Mouse (Mus musculus): ENCODE results near the gene Tbata. TPM values are rescaled to one million over a fixed set of nuclear protein-coding genes. Genes with fewer than 3 reads are reported as not detected.

The Tbata gene
- 10 to 100 TPM in 1 of 2 experiments, 1 to 10 TPM in 1; 8.2 to 12.3 TPM for total RNA-seq (2021)
- long read RNA-seq, partial matches to known transcripts: 1 of 20 reads
- long read RNA-seq, other reads (novel, unspliced or antisense): 19 of 20 reads

- DNase-seq (ENCODE audit: low spot score in 2 of 2): no peak
Measured at GRCm38 (mm10) chr10:61171654-61172053, at the start of gene Tbata. Tbata (plus strand) TSS chr10:61171954.

- DNase-seq (ENCODE audit: low spot score in 2 of 2): no peak
Measured at GRCm38 (mm10) chr10:61123276-61123913, 48.4 kb upstream of the Tbata start.

- DNase-seq (ENCODE audit: low spot score in 2 of 2): no peak
Measured at GRCm38 (mm10) chr10:61124462-61124861, 47.3 kb upstream of the Tbata start.

GRCm38 (mm10) chr10:61128701-61129365 lies 42.9 kb upstream of the Tbata start:
- DNase-seq (ENCODE audit: low spot score in 2 of 2): no peak

- DNase-seq (ENCODE audit: low spot score in 2 of 2): no peak
Measured at GRCm38 (mm10) chr10:61130959-61131358, 40.8 kb upstream of the Tbata start.

- DNase-seq (ENCODE audit: low spot score in 2 of 2): no peak
Measured at GRCm38 (mm10) chr10:61134041-61134440, 37.7 kb upstream of the Tbata start.

GRCm38 (mm10) chr10:61135226-61135839 lies 36.4 kb upstream of the Tbata start:
- DNase-seq (ENCODE audit: low spot score in 2 of 2): no peak

- DNase-seq (ENCODE audit: low spot score in 2 of 2): no peak
Measured at GRCm38 (mm10) chr10:61137567-61137966, 34.2 kb upstream of the Tbata start.

GRCm38 (mm10) chr10:61143343-61143742 lies 28.4 kb upstream of the Tbata start:
- no peak for DNase-seq (ENCODE audit: low spot score in 2 of 2)

- no peak for DNase-seq (ENCODE audit: low spot score in 2 of 2)
Measured at GRCm38 (mm10) chr10:61145766-61146118, 26.0 kb upstream of the Tbata start.

- peak; percentile 3 to 39 for DNase-seq (ENCODE audit: low spot score in 2 of 2)
Measured at GRCm38 (mm10) chr10:61146119-61146806, 25.5 kb upstream of the Tbata start.

- DNase-seq (ENCODE audit: low spot score in 2 of 2): peak; percentile 3 to 6
Measured at GRCm38 (mm10) chr10:61146807-61147156, 25.0 kb upstream of the Tbata start.

GRCm38 (mm10) chr10:61147157-61148040 lies 24.4 kb upstream of the Tbata start, which contains the start of gene Sgpl1:
Sgpl1 (minus strand) TSS chr10:61147703.
- DNase-seq (ENCODE audit: low spot score in 2 of 2): peak; percentile 84 to 90

GRCm38 (mm10) chr10:61149476-61149875 lies 22.3 kb upstream of the Tbata start:
- DNase-seq (ENCODE audit: low spot score in 2 of 2): no peak

GRCm38 (mm10) chr10:61150616-61151015 lies 21.1 kb upstream of the Tbata start:
- no peak for DNase-seq (ENCODE audit: low spot score in 2 of 2)

- DNase-seq (ENCODE audit: low spot score in 2 of 2): no peak
Measured at GRCm38 (mm10) chr10:61152131-61152530, 19.6 kb upstream of the Tbata start.

GRCm38 (mm10) chr10:61155611-61156010 lies 16.1 kb upstream of the Tbata start:
- DNase-seq (ENCODE audit: low spot score in 2 of 2): no peak

GRCm38 (mm10) chr10:61156453-61156852 lies 15.3 kb upstream of the Tbata start:
- no peak for DNase-seq (ENCODE audit: low spot score in 2 of 2)

GRCm38 (mm10) chr10:61158594-61158993 lies 13.2 kb upstream of the Tbata start:
- no peak for DNase-seq (ENCODE audit: low spot score in 2 of 2)

GRCm38 (mm10) chr10:61160089-61160488 lies 11.7 kb upstream of the Tbata start:
- no peak for DNase-seq (ENCODE audit: low spot score in 2 of 2)

GRCm38 (mm10) chr10:61160671-61161070 lies 11.1 kb upstream of the Tbata start:
- DNase-seq (ENCODE audit: low spot score in 2 of 2): no peak

Data from layer of hippocampus, adult 18-20 months (tissue).